Mouse (Mus musculus) cerebellum, adult 2 months (tissue): ENCODE measurements around the gene Ddx58.

ENCODE experiments used
- CTCF ChIP-seq: fragments of 200-500 bp; IDR thresholded peaks from 2 replicates; pipeline ENCODE4 v1.5.1; 2011; ENCODE audit warnings: low read depth, mild to moderate bottlenecking, control low read depth, low read length, moderate library complexity, borderline replicate concordance; ENCODE audit not compliant: insufficient read depth
- POLR2A ChIP-seq: fragments of 200-500 bp; IDR thresholded peaks from 2 replicates; pipeline ENCODE4 v1.6.1; 2011; ENCODE audit warnings: low read length, control low read depth, borderline replicate concordance; ENCODE audit not compliant: insufficient read depth

GRCm38 (mm10) chr4:40156153-40156552 is 83.5 kb downstream of the Ddx58 start:
- no peak for TF ChIP-seq CTCF
- TF ChIP-seq POLR2A, result no peak
